Mouse (Mus musculus) liver, adult 10 weeks (tissue): ENCODE measurements around the gene Rbm31y. TPM values are rescaled to one million over a fixed set of nuclear protein-coding genes. Genes with fewer than 3 reads are reported as not detected.

Experiments used
- polyA plus RNA-seq: library from polyadenylated mRNA; stranded (reverse); fragments of 350-450 nt; fragmentation: Illumina TruSeq; extraction: RNeasy Lipid Tissue Mini Kit (QIAGEN cat#74804); gene quantifications from one replicate; pipeline ENCODE4 v1.2.3, GENCODE M21; 2014; ENCODE audit warnings: low read depth, low replicate concordance

Gene Rbm31y
- not detected for polyA plus RNA-seq

GRCm38 (mm10) chrY:17400461-17400860 lies at the start of gene Rbm31y:
Gene Rbm31y, plus strand, starts transcription at chrY:17400761.

